Mouse (Mus musculus): Measurements from ENCODE around the gene Cish. TPM values are rescaled to one million over a fixed set of nuclear protein-coding genes. Genes with fewer than 3 reads are reported as not detected.
A peak's percentile ranks its signal among the peaks of the same experiment; 100 is the strongest.

Cish gene
- polyA plus RNA-seq, 1 experiment = 7.0 TPM

DNA sequence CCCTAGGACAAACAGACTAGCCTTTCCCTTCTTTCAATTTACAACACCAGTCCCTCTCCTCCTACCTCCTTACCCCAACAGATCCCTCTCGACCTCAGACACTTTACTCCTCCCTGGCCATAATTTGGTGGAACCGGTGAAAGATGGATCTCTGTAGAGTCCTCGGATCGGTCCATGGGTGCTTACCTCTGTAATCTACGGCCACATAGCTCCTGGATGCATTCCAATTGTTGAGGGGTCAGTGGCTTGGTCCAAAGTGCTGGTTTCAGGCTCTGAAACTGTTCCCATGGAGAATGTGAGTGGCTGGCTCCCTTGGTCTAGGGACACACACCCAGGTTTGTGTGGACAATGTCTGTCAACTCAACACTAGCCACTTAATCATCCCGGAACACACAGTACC lies 40.6 kb downstream of the Cish start:
- no peak overlapping the region for H3K4me3 ChIP-seq (replicated peaks; ENCODE audit: control insufficient read depth, low read depth, low read length)
- TF ChIP-seq POLR2A (IDR thresholded peaks at IDR 0.05; ENCODE audit: borderline replicate concordance, control insufficient read depth, low read depth, low read length) = no peak
- WGBS = 85% methylated on average over 6 of the region's 6 CpGs
- H3K27ac ChIP-seq (ENCODE audit: control insufficient read depth, insufficient read depth, low read depth, low read length, poor library complexity) = no peak overlapping the region
- H3K4me1 ChIP-seq (ENCODE audit: control insufficient read depth, insufficient read depth, low read length) = no peaks in the 10 kb centered on the region; the same call in 1 of the 2 replicates

DNA sequence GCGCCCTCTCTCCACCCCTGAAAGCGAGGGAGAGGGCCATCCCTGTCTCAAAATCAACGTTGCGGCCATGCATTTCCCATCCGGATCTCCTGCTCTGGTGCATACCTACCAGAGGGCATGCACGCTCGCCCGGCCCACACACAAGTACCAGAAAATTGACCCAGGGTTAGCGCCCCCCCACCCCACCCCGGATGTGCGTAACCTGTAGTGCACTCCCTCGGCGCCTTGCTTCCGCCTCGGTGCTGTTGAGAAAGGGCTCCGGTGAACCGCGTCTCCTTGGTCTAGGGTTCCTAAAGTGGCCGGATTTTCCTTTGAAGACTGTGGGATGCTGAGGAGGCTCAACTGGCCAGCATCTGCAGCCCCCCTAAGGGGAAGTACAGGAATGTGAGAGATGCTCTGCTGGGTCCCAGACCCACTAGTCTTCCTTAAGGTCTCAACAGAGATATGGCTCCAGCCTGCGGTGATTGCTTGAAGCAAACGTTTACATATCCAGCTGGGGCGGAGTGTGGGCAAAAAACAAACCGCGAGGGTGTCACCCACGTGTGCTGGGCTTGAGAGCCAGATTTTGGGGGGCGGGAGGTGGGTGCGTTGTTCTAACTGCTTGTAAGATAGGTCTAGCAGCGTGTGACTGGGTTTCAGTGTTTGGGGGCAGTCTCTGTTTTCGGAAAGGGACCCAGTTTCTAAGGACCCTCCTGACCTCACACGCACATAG lies 42.5 kb downstream of the Cish start, which contains the start of gene Hemk1:
TSS of gene Hemk1 (minus strand) at position 179 of the 712 bp plus-strand sequence.
- Histone ChIP-seq H3K4me3 (replicated peaks; ENCODE audit: control insufficient read depth, low read depth, low read length) (peak within 1 kb of the TSS; percentile 98), H3K27ac (ENCODE audit: control insufficient read depth, insufficient read depth, low read depth, low read length, poor library complexity) (peak within 1 kb of the TSS; percentile 61), H3K4me1 (ENCODE audit: control insufficient read depth, insufficient read depth, low read length) (no peaks in the 10 kb centered on the region; the same call in 1 of the 2 replicates)
- 0 out of 2 replicates have a peak, but pooled peaks have one; percentile 5 for TF ChIP-seq CTCF (IDR thresholded peaks at IDR 0.05; ENCODE audit: control insufficient read depth, insufficient read depth, low read length)
- TF ChIP-seq POLR2A (IDR thresholded peaks at IDR 0.05; ENCODE audit: borderline replicate concordance, control insufficient read depth, low read depth, low read length) = peak; percentile 52; the same call in 1 of the 2 replicates
- 4% methylated on average over 30 of the region's 30 CpGs for WGBS

DNA sequence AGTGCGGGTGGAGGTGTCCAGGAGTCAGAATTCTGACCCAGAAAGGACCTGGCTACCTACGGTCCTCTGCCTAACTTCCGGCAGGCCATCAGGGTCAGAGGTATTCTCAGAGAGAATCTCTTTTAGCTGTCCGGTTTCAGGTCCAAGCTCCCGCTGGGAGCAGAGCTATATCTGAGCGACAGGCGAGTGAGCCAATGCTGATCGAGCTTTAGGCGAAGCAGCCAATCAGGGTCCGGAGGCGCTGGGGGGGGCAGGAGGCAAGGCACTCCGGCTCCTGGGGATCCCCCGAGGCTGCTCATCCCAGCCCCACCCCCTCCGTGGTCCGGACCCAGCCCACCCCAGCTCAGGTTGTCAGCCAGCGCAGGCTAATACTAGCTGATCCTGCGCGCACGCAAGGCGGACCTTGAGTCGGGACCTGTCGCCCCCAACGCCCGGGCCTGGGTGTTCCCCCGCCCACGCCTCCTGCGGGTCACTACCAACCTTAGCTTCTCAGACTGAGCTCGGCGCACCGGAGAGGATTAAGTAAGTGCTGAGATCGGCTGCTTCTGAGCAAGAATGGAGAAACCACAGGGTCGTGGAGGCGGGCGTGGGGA lies 44.5 kb downstream of the Cish start, which contains the start of gene 6430571L13Rik:
TSS of gene 6430571L13Rik (plus strand) at position 336 of the 593 bp plus-strand sequence.
- Histone ChIP-seq H3K4me3 (replicated peaks; ENCODE audit: control insufficient read depth, low read depth, low read length) (peak within 1 kb of the TSS; percentile 60), H3K27ac (ENCODE audit: control insufficient read depth, insufficient read depth, low read depth, low read length, poor library complexity) (no peak within 1 kb of the TSS; the same call in 1 of the 2 replicates), H3K4me1 (ENCODE audit: control insufficient read depth, insufficient read depth, low read length) (no peaks in the 10 kb centered on the region; the same call in 1 of the 2 replicates)
- TF ChIP-seq POLR2A (IDR thresholded peaks at IDR 0.05; ENCODE audit: borderline replicate concordance, control insufficient read depth, low read depth, low read length) (no peak), CTCF (IDR thresholded peaks at IDR 0.05; ENCODE audit: control insufficient read depth, insufficient read depth, low read length) (no peak)
- under 1% methylated on average over 34 of the region's 34 CpGs for WGBS

- TF ChIP-seq CTCF (IDR thresholded peaks at IDR 0.05; ENCODE audit: control insufficient read depth, insufficient read depth, low read length) (no peak), POLR2A (IDR thresholded peaks at IDR 0.05; ENCODE audit: borderline replicate concordance, control insufficient read depth, low read depth, low read length) (no peak)
- Histone ChIP-seq H3K4me1 (ENCODE audit: control insufficient read depth, insufficient read depth, low read length) (no peaks in the 10 kb centered on the region; the same call in 1 of the 2 replicates), H3K4me3 (replicated peaks; ENCODE audit: control insufficient read depth, low read depth, low read length) (peak overlapping the region; percentile 60), H3K27ac (ENCODE audit: control insufficient read depth, insufficient read depth, low read depth, low read length, poor library complexity) (no peak overlapping the region)
- WGBS = 49% methylated on average over 12 of the region's 12 CpGs
Observed at GRCm38 (mm10) chr9:107340911-107341645, 45.3 kb downstream of the Cish start.

DNA sequence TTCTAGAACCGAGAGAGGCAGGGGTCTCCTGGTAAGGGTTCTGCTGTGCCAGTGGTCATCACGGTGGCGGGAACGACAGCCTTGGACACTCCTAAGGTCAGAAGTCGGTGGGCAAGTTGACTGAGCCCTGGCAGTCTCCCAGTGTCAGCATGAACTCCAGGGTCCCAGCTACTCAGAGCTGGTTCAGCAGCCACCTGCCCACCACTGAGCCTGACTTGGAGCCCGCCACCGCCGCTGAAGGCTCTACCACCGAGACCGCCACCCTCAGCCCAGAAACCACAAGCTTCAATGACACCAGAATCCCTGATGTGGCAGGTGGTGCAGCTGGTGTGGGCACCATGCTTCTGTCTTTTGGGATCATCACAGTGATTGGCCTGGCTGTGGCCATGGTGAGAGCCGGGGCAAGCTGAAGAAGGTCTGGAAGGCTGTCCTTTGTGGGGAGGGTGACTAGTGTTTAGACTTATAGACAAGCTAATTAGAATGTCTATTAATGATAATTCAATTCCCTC lies 46.4 kb downstream of the Cish start:
- no peak overlapping the region for H3K4me3 ChIP-seq (replicated peaks; ENCODE audit: control insufficient read depth, low read depth, low read length)
- no peak for TF ChIP-seq POLR2A (IDR thresholded peaks at IDR 0.05; ENCODE audit: borderline replicate concordance, control insufficient read depth, low read depth, low read length)
- TF ChIP-seq CTCF (IDR thresholded peaks at IDR 0.05; ENCODE audit: control insufficient read depth, insufficient read depth, low read length) = no peak
- 79% methylated on average over 11 of the region's 11 CpGs for WGBS
- no peaks in the 10 kb centered on the region; the same call in 1 of the 2 replicates for H3K4me1 ChIP-seq (ENCODE audit: control insufficient read depth, insufficient read depth, low read length)
- H3K27ac ChIP-seq (ENCODE audit: control insufficient read depth, insufficient read depth, low read depth, low read length, poor library complexity) = no peak overlapping the region

GRCm38 (mm10) chr9:107343146-107343943 lies 47.5 kb downstream of the Cish start:
- 80% methylated on average over 8 of the region's 8 CpGs for WGBS
- TF ChIP-seq POLR2A (IDR thresholded peaks at IDR 0.05; ENCODE audit: borderline replicate concordance, control insufficient read depth, low read depth, low read length) = no peak
- TF ChIP-seq CTCF (IDR thresholded peaks at IDR 0.05; ENCODE audit: control insufficient read depth, insufficient read depth, low read length) = no peak
- Histone ChIP-seq H3K4me1 (ENCODE audit: control insufficient read depth, insufficient read depth, low read length) (no peaks in the 10 kb centered on the region; the same call in 1 of the 2 replicates), H3K27ac (ENCODE audit: control insufficient read depth, insufficient read depth, low read depth, low read length, poor library complexity) (no peak overlapping the region), H3K4me3 (replicated peaks; ENCODE audit: control insufficient read depth, low read depth, low read length) (no peak overlapping the region)

DNA sequence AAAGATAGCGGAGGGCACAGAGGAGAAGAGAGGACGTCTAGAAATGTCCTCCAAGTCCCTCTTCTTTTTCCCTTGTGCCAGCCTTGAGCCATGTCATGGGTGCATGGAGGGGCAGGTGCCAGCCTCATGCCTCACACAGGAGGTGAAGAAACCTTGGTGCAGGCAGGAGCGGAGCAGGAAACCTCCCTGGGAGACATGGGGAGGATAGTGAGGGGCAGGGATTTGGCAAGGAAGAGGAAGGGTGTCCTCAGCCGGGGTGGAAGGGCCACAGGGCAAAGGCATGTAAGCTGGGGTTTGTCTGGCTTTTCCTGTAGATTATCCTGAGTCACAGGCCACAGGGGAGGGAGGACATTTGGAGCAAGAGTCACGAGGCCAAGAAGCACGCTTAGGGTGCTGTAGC lies 48.2 kb downstream of the Cish start:
- Histone ChIP-seq H3K4me3 (replicated peaks; ENCODE audit: control insufficient read depth, low read depth, low read length) (no peak overlapping the region), H3K27ac (ENCODE audit: control insufficient read depth, insufficient read depth, low read depth, low read length, poor library complexity) (no peak overlapping the region), H3K4me1 (ENCODE audit: control insufficient read depth, insufficient read depth, low read length) (no peaks in the 10 kb centered on the region; the same call in 1 of the 2 replicates)
- 69% methylated on average over 6 of the region's 6 CpGs for WGBS
- TF ChIP-seq POLR2A (IDR thresholded peaks at IDR 0.05; ENCODE audit: borderline replicate concordance, control insufficient read depth, low read depth, low read length) (no peak), CTCF (IDR thresholded peaks at IDR 0.05; ENCODE audit: control insufficient read depth, insufficient read depth, low read length) (no peak)

Data from bone marrow, adult 2 months (tissue).